Mouse (Mus musculus) E14TG2a.4 (cell line): ENCODE data around the gene Grin3b.

Experiments used
- CTCF ChIP-seq: conservative IDR thresholded peaks from 2 replicates; pipeline ENCODE4 v1.5.1; 2014; ENCODE audit warnings: low read length
- POU5F1 ChIP-seq: IDR thresholded peaks from 2 replicates; pipeline ENCODE4 v1.6.1; 2014; ENCODE audit warnings: low read length, borderline replicate concordance

DNA sequence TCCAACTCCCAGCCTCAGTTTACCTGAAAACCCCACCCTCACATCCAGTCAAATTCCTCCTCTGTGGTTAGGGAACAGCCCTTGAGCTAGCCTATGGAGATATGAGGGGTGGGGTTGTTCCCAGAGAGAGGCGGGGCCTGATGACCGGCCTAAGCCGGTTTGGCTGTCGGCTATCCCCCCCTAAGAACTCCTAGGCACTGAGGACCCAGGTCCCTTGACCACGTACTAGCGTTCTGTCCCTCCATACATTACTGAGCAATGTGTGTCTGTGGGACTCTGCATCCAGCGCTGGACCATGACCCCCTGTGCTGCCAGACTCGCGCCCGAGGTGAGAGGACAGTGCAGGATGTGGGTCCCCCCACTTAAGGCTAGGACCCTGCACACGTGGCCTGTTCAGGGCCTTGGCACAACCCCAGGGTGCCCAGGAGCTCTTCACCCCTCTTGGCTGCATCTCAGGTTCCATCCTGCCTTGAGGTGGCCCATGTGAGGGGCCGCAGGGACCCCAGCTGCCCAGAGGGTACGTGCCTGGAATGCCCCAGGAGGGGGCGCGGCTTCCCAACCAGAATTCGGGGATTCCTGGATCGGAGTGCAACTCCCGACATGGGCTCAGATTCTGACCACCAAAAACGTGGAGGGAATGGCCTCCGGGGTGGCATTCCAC, 49.1 kb downstream of the Grin3b start:
- TF ChIP-seq CTCF (no peak; the same call in 1 of the 2 replicates), POU5F1 (no peak)
